Mouse (Mus musculus) heart, postnatal 0 days (tissue): ENCODE data around the gene Csrp3.

Experiments
- CTCF ChIP-seq: IDR thresholded peaks from 2 replicates; pipeline ENCODE4 v1.5.1; 2016; ENCODE audit warnings: antibody characterized with exemption, control low read depth, low read depth
- EP300 ChIP-seq: IDR thresholded peaks from 2 replicates; pipeline ENCODE4 v1.6.1; 2016; ENCODE audit warnings: antibody characterized with exemption, low read depth

GRCm38 (mm10) chr7:48860948-48861347, 13.1 kb upstream of the Csrp3 start:
- TF ChIP-seq CTCF: no peak
- TF ChIP-seq EP300: no peak
